Mouse (Mus musculus) left cerebral cortex, adult 2 months (tissue): ENCODE measurements around the gene Dnal4. TPM values are rescaled to one million over a fixed set of nuclear protein-coding genes. Genes with fewer than 3 reads are reported as not detected.

Source experiments
- DNase-seq, 2 experiments: peaks; one replicate each; pipeline ENCODE4 v3.0.0; 2021 to 2022; ENCODE audit warnings: low spot score in 2 of 2, mixed read lengths in 1 of 2; ENCODE audit errors: extremely low spot score in 1 of 2
- H3K27ac ChIP-seq: fragments of 200-600 bp; 2 replicates; pipeline ENCODE4 v1.8.1; 2022
- H3K4me3 ChIP-seq: fragments of 200-600 bp; 2 replicates; pipeline ENCODE4 v1.8.1; 2022
- CTCF ChIP-seq: fragments of 200-600 bp; IDR thresholded peaks from 2 replicates; pipeline ENCODE4 v1.8.1; 2022; ENCODE audit warnings: antibody characterized with exemption, mild to moderate bottlenecking, moderate library complexity
- intact Hi-C: fragments of 180-260 bp; cut with DNase I; formaldehyde crosslinking; loops from one replicate; pipeline ENCODE4 v1.15.1; 2025
- total RNA-seq, 2 experiments: library from RNA; stranded (reverse); gene quantifications; 2 replicates each; pipeline ENCODE4 v1.2.3; 2021

The Dnal4 gene
- total RNA-seq, 2 experiments from 2014 or later: 53.2 to 54.1 TPM

DNA sequence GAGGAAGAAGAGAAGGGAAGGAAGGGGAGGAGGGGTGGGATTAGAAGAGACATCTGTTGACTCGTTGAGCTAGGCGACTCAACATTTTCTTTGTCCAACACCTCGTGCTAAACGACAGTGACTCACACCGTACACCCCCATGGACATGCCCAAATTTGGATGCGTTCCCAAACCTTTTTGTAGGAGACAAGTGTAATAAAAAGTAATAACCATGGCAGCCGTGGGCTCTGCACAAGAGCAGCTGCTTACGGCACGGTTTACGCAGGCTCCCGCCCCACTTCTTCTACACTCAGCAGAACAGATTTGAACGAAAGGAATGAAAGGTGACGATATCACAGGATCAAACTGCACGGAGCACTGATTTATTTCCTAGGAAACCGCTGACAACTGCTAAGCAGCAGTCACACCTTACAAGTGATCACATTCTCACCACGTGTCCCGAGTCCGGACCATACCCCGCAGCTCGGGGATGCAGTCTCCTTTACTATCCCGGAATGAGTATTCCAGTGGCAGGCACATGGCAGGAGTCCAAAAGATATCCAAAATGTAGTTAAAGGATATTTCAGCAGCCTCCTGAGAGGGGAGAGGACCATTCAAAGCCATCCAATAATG is 6.9 kb downstream of the Dnal4 start:
- intact Hi-C loops: loop anchor here (1.0 kb wide), 1 partner anchor 26 kb away; no protein-coding TSS in a partner anchor
- DNase-seq: peak in 1 of 2 experiments; percentile 67
- H3K4me3 ChIP-seq: no peak overlapping the region
- TF ChIP-seq CTCF: no peak
- peak overlapping the region; percentile 59 for H3K27ac ChIP-seq

DNA sequence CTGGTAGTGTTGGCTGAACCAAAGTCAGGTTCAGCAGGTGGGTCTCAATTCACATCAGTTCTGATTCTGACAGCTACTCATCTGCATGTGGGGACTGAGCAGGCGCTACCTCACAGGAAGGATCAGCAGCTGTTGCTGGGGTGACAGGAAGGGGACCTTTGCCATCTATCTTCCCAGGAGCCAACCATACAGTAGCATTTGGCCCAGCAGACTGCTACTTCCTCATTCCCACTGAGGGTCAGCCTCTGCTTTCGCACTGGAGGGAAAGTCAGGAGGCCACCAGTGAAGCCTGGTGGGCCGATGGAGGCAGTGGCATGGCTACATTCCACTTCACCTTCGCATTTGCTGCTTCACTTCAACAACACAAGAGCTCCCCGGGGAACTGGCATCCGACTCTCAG is 9.3 kb downstream of the Dnal4 start:
- intact Hi-C loops: loop anchor here (5.0 kb wide), 1 partner anchor 244 kb away; the partner anchor contains the start of gene Pdgfb
- H3K4me3 ChIP-seq: no peak overlapping the region
- no peak for DNase-seq
- peak overlapping the region; percentile 78; the same call in 1 of the 2 replicates for H3K27ac ChIP-seq
- no peak for TF ChIP-seq CTCF

- peak overlapping the region; percentile 78 for H3K27ac ChIP-seq
- no peak for TF ChIP-seq CTCF
- intact Hi-C loops: loop anchor here (5.0 kb wide), 1 partner anchor 245 kb away; the partner anchor contains the start of gene Pdgfb
- H3K4me3 ChIP-seq: no peak overlapping the region
- DNase-seq: no peak
Measured at GRCm38 (mm10) chr15:79767327-79767961, 10.2 kb downstream of the Dnal4 start.

DNA sequence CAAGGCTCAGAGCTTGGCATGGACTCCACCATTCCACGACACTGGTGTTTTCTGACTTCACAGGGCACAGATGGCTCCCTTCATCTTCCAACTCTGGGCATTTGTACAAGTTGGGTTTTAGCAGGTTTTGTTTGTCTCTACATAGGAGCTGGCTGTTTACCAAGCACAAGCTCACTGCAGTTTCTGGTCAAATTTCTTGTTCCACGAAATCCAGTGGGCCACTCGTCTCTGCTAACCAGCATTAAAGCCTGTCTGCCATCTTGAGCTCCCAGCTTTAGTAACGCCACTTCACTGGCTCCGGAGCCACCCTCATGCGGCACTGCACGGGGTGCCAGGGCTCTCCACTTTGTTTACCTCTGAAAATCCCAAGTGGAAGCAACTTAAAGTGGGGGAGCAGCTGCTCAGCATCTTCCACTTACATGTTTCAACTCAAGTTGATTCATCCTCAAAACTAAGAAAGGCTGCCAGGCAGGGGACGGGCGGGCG is 11.0 kb downstream of the Dnal4 start:
- peak overlapping the region; percentile 78 for H3K27ac ChIP-seq
- no peak for TF ChIP-seq CTCF
- no peak for DNase-seq
- intact Hi-C loops: loop anchor here (5.0 kb wide), 1 partner anchor 246 kb away; the partner anchor contains the start of gene Pdgfb
- no peak overlapping the region for H3K4me3 ChIP-seq

- intact Hi-C loops: loop anchor here (5.0 kb wide), 1 partner anchor 246 kb away; the partner anchor contains the start of gene Pdgfb
- peak overlapping the region; percentile 78 for H3K27ac ChIP-seq
- no peak for TF ChIP-seq CTCF
Measured at GRCm38 (mm10) chr15:79766168-79766567, 11.5 kb downstream of the Dnal4 start.

DNA sequence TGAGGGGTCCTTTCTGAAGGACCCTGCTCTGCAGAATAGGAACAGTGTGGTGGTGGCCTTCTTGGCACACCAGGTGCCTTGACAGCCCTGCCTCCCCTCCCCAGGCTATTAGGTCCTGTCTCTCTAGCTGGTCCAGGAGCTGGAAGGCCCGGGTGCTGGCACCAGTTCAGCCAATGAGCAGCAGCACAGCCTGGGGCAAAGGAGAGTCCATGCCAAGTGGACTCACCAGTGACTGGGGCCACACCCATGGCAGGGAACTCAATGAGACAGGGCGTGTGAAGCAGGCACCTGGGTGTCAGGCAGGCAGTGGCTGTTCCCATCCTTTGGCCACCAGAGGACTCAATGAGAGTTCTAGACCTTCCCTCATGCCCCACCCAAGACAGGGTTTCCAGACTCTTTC is 12.3 kb downstream of the Dnal4 start:
- Histone ChIP-seq H3K27ac (peak overlapping the region; percentile 78), H3K4me3 (no peak overlapping the region)
- no peak for TF ChIP-seq CTCF
- intact Hi-C loops: loop anchor here (1.0 to 5.0 kb wide), 2 partner anchors 33 to 247 kb away; partner anchors contain the start of gene Pdgfb
- no peak for DNase-seq

More at GRCm38 (mm10) chr15:79766168-79766567, 11.5 kb downstream of the Dnal4 start:
- DNase-seq: no peak
- no peak overlapping the region for H3K4me3 ChIP-seq

DNA sequence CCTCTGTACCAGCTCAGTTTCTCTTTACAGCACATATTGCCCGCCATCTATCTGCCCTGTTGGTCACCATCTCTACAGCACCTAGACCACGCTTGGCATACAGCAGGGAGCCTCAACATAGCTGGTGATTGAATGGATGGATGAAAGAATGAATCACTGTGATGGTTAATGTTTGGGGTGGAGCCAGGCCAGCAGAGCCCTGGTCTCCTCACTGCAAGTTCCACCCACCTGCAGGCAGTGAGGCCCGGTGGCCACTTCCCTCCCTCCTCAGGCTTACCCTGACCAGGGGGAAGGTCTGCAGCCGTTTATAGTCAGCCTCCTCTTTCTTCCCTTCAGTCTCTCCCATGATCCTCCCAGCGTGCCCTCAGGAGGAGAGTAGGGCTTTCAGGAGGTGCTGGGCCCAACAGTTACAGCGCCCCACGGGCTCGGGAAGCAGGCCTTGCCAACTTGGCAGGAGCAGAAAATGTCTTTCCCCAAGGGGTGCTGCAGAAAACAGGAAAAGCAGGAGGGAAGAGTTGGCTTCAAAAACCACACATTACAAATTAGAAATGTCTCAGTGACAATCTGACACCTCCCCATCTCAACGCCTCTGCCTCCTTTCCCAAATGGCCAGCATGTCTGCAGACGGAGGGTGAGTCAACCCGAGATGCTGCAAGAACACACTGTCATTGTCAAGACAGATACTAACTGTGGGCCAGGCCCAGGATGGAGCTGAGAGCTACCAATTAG is 12.9 kb downstream of the Dnal4 start:
- no peak for TF ChIP-seq CTCF
- H3K4me3 ChIP-seq: no peak overlapping the region
- intact Hi-C loops: loop anchor here (1.0 to 5.0 kb wide), 3 partner anchors 34 to 248 kb away; partner anchors contain the start of genes Cbx6, Npcd and Pdgfb
- peak overlapping the region; percentile 78 for H3K27ac ChIP-seq
- peak; percentile 68 to 73 for DNase-seq

DNA sequence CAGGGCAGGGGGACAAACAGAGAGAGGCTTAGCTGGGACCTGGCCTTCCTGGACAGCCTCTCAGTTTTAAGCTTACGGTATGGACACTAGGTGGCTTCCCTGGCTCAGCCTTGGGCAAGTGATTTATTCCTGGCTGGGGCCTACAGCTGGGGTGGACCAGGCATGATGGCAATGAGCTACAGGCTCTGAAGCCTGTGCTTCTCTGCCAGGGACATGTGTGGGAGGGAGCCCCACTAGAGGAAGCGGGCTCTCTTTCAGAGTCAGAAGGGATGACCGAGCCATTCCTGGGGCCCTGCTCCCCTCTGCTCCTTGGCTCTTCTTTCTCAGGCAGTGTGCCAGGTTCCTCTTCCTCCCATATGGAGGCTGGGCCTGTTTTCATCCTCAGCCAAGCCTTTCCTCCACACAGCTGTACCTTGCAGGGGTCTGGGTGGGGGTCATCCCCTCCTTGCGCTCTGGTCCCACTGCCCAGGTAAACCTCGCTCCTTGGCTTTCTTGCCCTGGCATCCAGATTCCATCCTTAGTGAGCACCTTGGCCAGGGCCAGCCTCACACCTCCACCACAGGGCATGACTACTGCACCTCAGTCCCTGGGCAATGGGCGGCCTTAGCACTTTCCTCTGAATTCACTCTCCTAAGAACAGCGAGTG is 13.9 kb downstream of the Dnal4 start:
- intact Hi-C loops: loop anchor here (1.0 kb wide), 1 partner anchor 71 kb away; the partner anchor contains the start of genes Cbx6 and Npcd
- peak; percentile 39 for TF ChIP-seq CTCF
- H3K27ac ChIP-seq: peak overlapping the region; percentile 78
- DNase-seq: no peak
- no peak overlapping the region for H3K4me3 ChIP-seq

DNA sequence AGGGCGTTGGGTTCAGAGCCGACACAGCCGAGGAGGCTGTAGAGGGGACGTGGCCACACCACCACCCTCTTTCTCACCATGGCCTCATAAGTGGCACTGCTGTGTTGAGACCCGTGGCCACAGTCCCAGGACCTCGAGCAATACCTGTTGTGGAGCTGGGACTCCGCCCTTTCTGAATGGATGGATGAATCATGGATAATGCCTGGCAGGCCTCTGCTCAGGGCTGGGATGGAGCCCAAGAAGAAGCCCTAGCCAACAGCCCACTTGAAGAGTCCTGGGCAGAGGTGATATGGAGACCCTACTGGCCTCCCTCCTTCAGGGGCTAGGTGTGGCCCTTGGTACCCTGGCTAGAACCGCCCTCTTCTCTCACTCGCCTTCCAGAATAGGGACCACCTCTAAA is 14.6 kb downstream of the Dnal4 start:
- DNase-seq: no peak
- Histone ChIP-seq H3K27ac (peak overlapping the region; percentile 78), H3K4me3 (no peak overlapping the region)
- TF ChIP-seq CTCF: no peak
- intact Hi-C loops: no loop called here

DNA sequence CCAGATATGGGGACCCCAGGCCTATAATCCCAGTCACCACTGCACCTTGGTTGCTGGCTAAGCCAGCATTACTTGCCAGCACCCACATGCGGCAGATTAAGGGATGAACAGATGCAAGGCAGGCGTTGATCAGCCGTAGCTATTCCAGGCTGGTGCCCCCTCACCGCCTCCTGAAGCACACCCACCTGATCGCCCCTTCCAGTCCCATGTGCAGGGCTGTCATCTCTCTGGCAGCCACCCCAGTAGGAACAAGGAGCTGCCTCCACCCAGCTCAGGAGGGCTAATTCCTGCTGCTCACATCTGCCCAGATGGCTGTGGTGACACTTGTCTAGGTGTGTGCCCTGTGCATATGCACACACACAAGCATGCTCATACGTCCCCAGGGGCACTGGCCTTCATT is 16.7 kb downstream of the Dnal4 start:
- peak in 1 of 2 experiments; percentile 41 for DNase-seq
- no peak; the same call in 1 of the 2 replicates for TF ChIP-seq CTCF
- intact Hi-C loops: no loop called here
- H3K4me3 ChIP-seq: no peak overlapping the region
- H3K27ac ChIP-seq: peak overlapping the region; percentile 67

GRCm38 (mm10) chr15:79757118-79757517 is 20.5 kb downstream of the Dnal4 start:
- DNase-seq: no peak
- no peak overlapping the region for H3K4me3 ChIP-seq
- TF ChIP-seq CTCF: no peak
- intact Hi-C loops: no loop called here
- peak overlapping the region; percentile 82 for H3K27ac ChIP-seq
